In genomic region chr2:69802911-69803312, GRCm38 (mm10) we compare ENCODE assay signal across 8 mouse cellular contexts. TPM values are rescaled to one million over a fixed set of nuclear protein-coding genes. Genes with fewer than 3 reads are reported as not detected.
DNase-seq lines count a peak whose midpoint lies in the region; ATAC-seq lines count a peak whose summit lies in the region.

No protein-coding gene starts in this region.

- no peak overlapping the region for H3K4me3 ChIP-seq in hindbrain, embryonic 11.5 days (ENCODE audit: low read depth, low read length)
- no peak overlapping the region for H3K4me3 ChIP-seq in hindbrain, embryonic 12.5 days
- 0 out of 2 replicates have a peak overlapping the region, but pooled peaks have one; percentile 12 for H3K4me3 ChIP-seq in heart, embryonic 12.5 days
- H3K4me3 ChIP-seq in stomach, embryonic 14.5 days (ENCODE audit: low read depth, low read length): no peak overlapping the region

- WGBS in hindbrain, embryonic 11.5 days: 68% methylated on average over 5 of the region's 5 CpGs
- 51% methylated on average over 5 of the region's 5 CpGs for WGBS in hindbrain, embryonic 12.5 days
- 47% methylated on average over 5 of the region's 5 CpGs for WGBS in heart, embryonic 12.5 days
- WGBS in stomach, embryonic 14.5 days: 53% methylated on average over 5 of the region's 5 CpGs

- no peaks in the 10 kb centered on the region for H3K36me3 ChIP-seq in hindbrain, embryonic 11.5 days (ENCODE audit: control insufficient read depth, insufficient read depth, low read length)
- peaks cover 1% of the 10 kb centered on the region for H3K36me3 ChIP-seq in hindbrain, embryonic 12.5 days
- H3K36me3 ChIP-seq in heart, embryonic 12.5 days: peaks cover 1% of the 10 kb centered on the region
- no peaks in the 10 kb centered on the region for H3K36me3 ChIP-seq in stomach, embryonic 14.5 days (ENCODE audit: control insufficient read depth, insufficient read depth, low read length)

- H3K4me1 ChIP-seq in hindbrain, embryonic 11.5 days (replicated peaks; ENCODE audit: control insufficient read depth, insufficient read depth, low read length): no peaks in the 10 kb centered on the region
- H3K4me1 ChIP-seq in hindbrain, embryonic 12.5 days: no peaks in the 10 kb centered on the region
- peaks cover 4% of the 10 kb centered on the region; the same call in 1 of the 2 replicates for H3K4me1 ChIP-seq in heart, embryonic 12.5 days (replicated peaks)
- H3K4me1 ChIP-seq in stomach, embryonic 14.5 days (ENCODE audit: control insufficient read depth, insufficient read depth, low read length): no peaks in the 10 kb centered on the region

- H3K4me2 ChIP-seq in hindbrain, embryonic 11.5 days (replicated peaks; ENCODE audit: low read depth, low read length): no peak overlapping the region
- H3K4me2 ChIP-seq in hindbrain, embryonic 12.5 days (replicated peaks): no peak overlapping the region
- peak overlapping the region; percentile 41 for H3K4me2 ChIP-seq in heart, embryonic 12.5 days
- no peak overlapping the region for H3K4me2 ChIP-seq in stomach, embryonic 14.5 days (replicated peaks; ENCODE audit: low read depth, low read length)

- no peaks in the 10 kb centered on the region for H3K27me3 ChIP-seq in hindbrain, embryonic 11.5 days (ENCODE audit: control insufficient read depth, insufficient read depth, low read length)
- no peaks in the 10 kb centered on the region for H3K27me3 ChIP-seq in hindbrain, embryonic 12.5 days
- no peaks in the 10 kb centered on the region for H3K27me3 ChIP-seq in heart, embryonic 12.5 days (replicated peaks)
- H3K27me3 ChIP-seq in stomach, embryonic 14.5 days (ENCODE audit: control insufficient read depth, insufficient read depth, low read length): no peaks in the 10 kb centered on the region

- no peak overlapping the region for H3K9ac ChIP-seq in hindbrain, embryonic 11.5 days (ENCODE audit: low read depth, low read length)
- H3K9ac ChIP-seq in hindbrain, embryonic 12.5 days: no peak overlapping the region
- no peak overlapping the region for H3K9ac ChIP-seq in heart, embryonic 12.5 days
- no peak overlapping the region for H3K9ac ChIP-seq in stomach, embryonic 14.5 days (replicated peaks; ENCODE audit: low read depth, low read length)

- ATAC-seq in hindbrain, embryonic 11.5 days (ENCODE audit: low FRiP score): 0 out of 2 replicates have a peak, but pooled peaks have one; percentile 33
- no peak for ATAC-seq in hindbrain, embryonic 12.5 days (ENCODE audit: low FRiP score)
- ATAC-seq in heart, embryonic 12.5 days (ENCODE audit: insufficient number of reproducible peaks, low FRiP score): peak; percentile 75
- peak; percentile 96 for ATAC-seq in megakaryocyte progenitor cell, adult 5-6 weeks (replicated peaks; ENCODE audit: poor library complexity)
- ATAC-seq in stomach, embryonic 14.5 days (ENCODE audit: insufficient number of reproducible peaks, insufficient read depth, low FRiP score, low read depth): peak; percentile 42; the same call in 1 of the 2 replicates

- no peaks in the 10 kb centered on the region for H3K9me3 ChIP-seq in hindbrain, embryonic 11.5 days (ENCODE audit: control insufficient read depth, low read length)
- H3K9me3 ChIP-seq in hindbrain, embryonic 12.5 days (replicated peaks): no peaks in the 10 kb centered on the region
- no peaks in the 10 kb centered on the region for H3K9me3 ChIP-seq in heart, embryonic 12.5 days (replicated peaks)
- H3K9me3 ChIP-seq in stomach, embryonic 14.5 days (ENCODE audit: control insufficient read depth, low read depth, low read length): no peaks in the 10 kb centered on the region

- DNase-seq in hindbrain, embryonic 11.5 days (ENCODE audit: low spot score): peak; percentile 64
- DNase-seq in adrenal gland, adult 18-20 months (ENCODE audit: low spot score in 2 of 2): peak; percentile 79 to 84
- DNase-seq in embryo, embryonic 10.5 days (ENCODE audit: low spot score): peak; percentile 64
- peak; percentile 69 to 90 for DNase-seq in kidney, postnatal 36 days

- no peak overlapping the region for H3K27ac ChIP-seq in hindbrain, embryonic 11.5 days (ENCODE audit: low read depth, low read length)
- H3K27ac ChIP-seq in hindbrain, embryonic 12.5 days: no peak overlapping the region
- H3K27ac ChIP-seq in heart, embryonic 12.5 days (ENCODE audit: poor library complexity, severe bottlenecking): no peak overlapping the region
- H3K27ac ChIP-seq in stomach, embryonic 14.5 days (ENCODE audit: low read length): no peak overlapping the region

RNA-seq across cellular contexts. Expression of gene Phospho2, which starts 13.5 kb away (rescaled TPM):
- polyA plus RNA-seq in hindbrain, embryonic 11.5 days (2014; fragmentation: Nextera tagmentation; extraction: Ambion mirVana): 41.5 and 45.1 TPM in 2 replicates
- 37.0 and 37.9 TPM in 2 replicates for polyA plus RNA-seq in hindbrain, embryonic 12.5 days (2016; fragmentation: Nextera tagmentation; extraction: Ambion mirVana)
- total RNA-seq in adrenal gland, adult 18-20 months (2021): 10 to 100 TPM; 27.7 to 28.4 TPM
- 17.6 and 18.3 TPM in 2 replicates for polyA plus RNA-seq in heart, embryonic 12.5 days (2016; fragmentation: Nextera tagmentation; extraction: Ambion mirVana)
- total RNA-seq in megakaryocyte progenitor cell, adult 5-6 weeks (2015): 24.5 and 25.3 TPM in 2 replicates
- 21.9 and 25.0 TPM in 2 replicates for total RNA-seq in megakaryocyte progenitor cell, adult 5-6 weeks (2017)
- polyA plus RNA-seq in stomach, embryonic 14.5 days (2014; fragmentation: Nextera tagmentation; extraction: Ambion mirVana): 21.8 and 24.8 TPM in 2 replicates

RNA-seq across cellular contexts. Expression of gene Ccdc173, which starts 13.5 kb away (rescaled TPM):
- 4.2 and 5.8 TPM in 2 replicates for polyA plus RNA-seq in hindbrain, embryonic 11.5 days (2014; fragmentation: Nextera tagmentation; extraction: Ambion mirVana)
- 4.1 and 5.1 TPM in 2 replicates for polyA plus RNA-seq in hindbrain, embryonic 12.5 days (2016; fragmentation: Nextera tagmentation; extraction: Ambion mirVana)
- total RNA-seq in adrenal gland, adult 18-20 months (2021): 1 to 10 TPM; 1.1 to 1.3 TPM
- polyA plus RNA-seq in heart, embryonic 12.5 days (2016; fragmentation: Nextera tagmentation; extraction: Ambion mirVana): 1.3 TPM in 2 replicates
- 1.8 and 2.5 TPM in 2 replicates for total RNA-seq in megakaryocyte progenitor cell, adult 5-6 weeks (2015)
- 0.54 and 3.3 TPM in 2 replicates for total RNA-seq in megakaryocyte progenitor cell, adult 5-6 weeks (2017)
- 2.4 and 2.5 TPM in 2 replicates for polyA plus RNA-seq in stomach, embryonic 14.5 days (2014; fragmentation: Nextera tagmentation; extraction: Ambion mirVana)

RNA-seq across cellular contexts. Expression of gene Klhl23, which starts 18.8 kb away (rescaled TPM):
- polyA plus RNA-seq in hindbrain, embryonic 11.5 days (2014; fragmentation: Nextera tagmentation; extraction: Ambion mirVana): 29.1 and 39.0 TPM in 2 replicates
- polyA plus RNA-seq in hindbrain, embryonic 12.5 days (2016; fragmentation: Nextera tagmentation; extraction: Ambion mirVana): 45.1 and 46.4 TPM in 2 replicates
- total RNA-seq in adrenal gland, adult 18-20 months (2021): 1 to 10 TPM; 5.9 to 6.0 TPM
- polyA plus RNA-seq in heart, embryonic 12.5 days (2016; fragmentation: Nextera tagmentation; extraction: Ambion mirVana): 58.9 and 64.1 TPM in 2 replicates
- 15.1 and 18.7 TPM in 2 replicates for total RNA-seq in megakaryocyte progenitor cell, adult 5-6 weeks (2015)
- total RNA-seq in megakaryocyte progenitor cell, adult 5-6 weeks (2017): 28.6 and 30.4 TPM in 2 replicates
- 42.8 and 47.3 TPM in 2 replicates for polyA plus RNA-seq in stomach, embryonic 14.5 days (2014; fragmentation: Nextera tagmentation; extraction: Ambion mirVana)

RNA-seq across cellular contexts. Expression of gene Ssb, which starts 58.5 kb away (rescaled TPM):
- 408 and 410 TPM in 2 replicates for polyA plus RNA-seq in hindbrain, embryonic 11.5 days (2014; fragmentation: Nextera tagmentation; extraction: Ambion mirVana)
- polyA plus RNA-seq in hindbrain, embryonic 12.5 days (2016; fragmentation: Nextera tagmentation; extraction: Ambion mirVana): 361 and 378 TPM in 2 replicates
- total RNA-seq in adrenal gland, adult 18-20 months (2021): 100 to 1,000 TPM; 137 to 172 TPM
- 233 and 248 TPM in 2 replicates for polyA plus RNA-seq in heart, embryonic 12.5 days (2016; fragmentation: Nextera tagmentation; extraction: Ambion mirVana)
- 421 and 424 TPM in 2 replicates for total RNA-seq in megakaryocyte progenitor cell, adult 5-6 weeks (2015)
- total RNA-seq in megakaryocyte progenitor cell, adult 5-6 weeks (2017): 505 and 604 TPM in 2 replicates
- 316 and 339 TPM in 2 replicates for polyA plus RNA-seq in stomach, embryonic 14.5 days (2014; fragmentation: Nextera tagmentation; extraction: Ambion mirVana)
